Mouse (Mus musculus): ENCODE data around the gene Chrm1. TPM values are rescaled to one million over a fixed set of nuclear protein-coding genes. Genes with fewer than 3 reads are reported as not detected.
"Not testable (repeated sequence)": the region's sequence is repeated elsewhere in the genome, so short reads cannot be mapped to it uniquely, and the experiment has no call there.

Gene Chrm1
- total RNA-seq, 2 experiments from 2014 or later, result not detected

DNA sequence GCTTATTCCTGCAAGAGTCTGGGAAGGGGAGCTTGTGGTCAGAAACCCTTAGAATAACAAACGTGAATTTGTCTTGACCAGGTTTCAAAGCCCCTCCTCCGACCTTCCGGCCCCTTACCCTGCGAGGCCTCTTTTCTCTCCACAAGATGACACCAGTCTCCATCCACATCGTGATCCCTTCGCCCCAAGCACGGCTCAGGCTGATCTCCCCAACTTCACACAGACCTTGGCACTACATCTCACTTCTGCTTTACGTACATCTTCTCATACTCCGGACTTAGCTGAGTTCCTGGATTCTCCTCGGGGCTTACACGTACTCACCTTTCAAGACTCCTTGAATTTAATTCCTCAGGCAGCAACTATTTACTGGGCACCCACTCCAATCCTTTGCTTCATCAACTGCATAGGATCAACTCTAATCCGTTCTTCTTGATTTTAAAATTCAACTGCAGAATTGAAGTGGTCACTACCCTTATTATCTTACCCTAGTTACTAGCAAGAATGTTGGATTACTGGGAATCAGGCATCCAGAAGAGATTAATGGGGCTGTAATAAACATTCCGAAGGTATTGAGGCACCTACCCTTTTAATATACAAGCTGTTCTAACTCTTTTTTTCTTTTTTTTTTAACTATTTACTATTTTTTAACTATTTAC lies 50.5 kb downstream of the Chrm1 start:
- peak; percentile 13; the same call in 1 of the 2 replicates for ATAC-seq (replicated peaks; ENCODE audit: low FRiP score, poor library complexity, severe bottlenecking)

DNA sequence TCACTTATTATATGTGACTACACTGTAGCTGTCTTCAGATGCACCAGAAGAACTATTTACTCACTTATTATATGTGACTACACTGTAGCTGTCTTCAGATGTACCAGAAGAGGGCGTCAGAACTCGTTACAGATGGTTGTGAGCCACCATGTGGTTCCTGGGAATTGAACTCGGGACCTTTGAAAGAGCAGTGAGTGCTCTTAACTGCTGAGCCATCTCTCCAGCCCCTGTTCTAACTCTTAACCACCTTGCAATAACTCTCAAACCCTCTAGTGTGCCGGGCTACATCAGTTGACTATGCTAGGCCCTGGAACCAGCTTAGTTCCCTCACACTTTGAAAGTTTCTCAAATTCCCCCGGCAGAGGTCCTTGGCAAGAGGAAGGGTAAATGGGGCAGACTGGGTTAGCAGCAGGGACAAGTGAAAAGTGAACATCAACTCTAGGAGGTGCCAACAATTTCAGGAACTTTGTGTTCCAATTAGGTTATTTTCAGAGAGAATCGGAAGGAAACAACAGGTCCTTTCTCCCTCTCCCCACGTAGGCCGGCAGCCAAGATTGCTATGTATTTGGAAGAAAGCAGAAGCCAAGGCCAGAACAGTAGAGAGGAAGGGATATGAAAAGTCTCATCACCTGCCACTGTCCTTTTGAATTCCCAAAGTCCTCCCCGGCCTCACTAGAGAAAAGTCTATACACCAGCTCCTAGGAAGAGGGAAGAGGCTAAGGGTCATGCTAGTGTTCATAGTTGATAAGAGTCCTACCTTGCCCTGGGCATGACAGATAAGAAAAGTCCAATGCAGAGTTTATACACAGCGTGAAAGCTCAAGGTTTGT lies 51.3 kb downstream of the Chrm1 start:
- ATAC-seq (replicated peaks; ENCODE audit: low FRiP score, poor library complexity, severe bottlenecking), result peak; percentile 67

DNA sequence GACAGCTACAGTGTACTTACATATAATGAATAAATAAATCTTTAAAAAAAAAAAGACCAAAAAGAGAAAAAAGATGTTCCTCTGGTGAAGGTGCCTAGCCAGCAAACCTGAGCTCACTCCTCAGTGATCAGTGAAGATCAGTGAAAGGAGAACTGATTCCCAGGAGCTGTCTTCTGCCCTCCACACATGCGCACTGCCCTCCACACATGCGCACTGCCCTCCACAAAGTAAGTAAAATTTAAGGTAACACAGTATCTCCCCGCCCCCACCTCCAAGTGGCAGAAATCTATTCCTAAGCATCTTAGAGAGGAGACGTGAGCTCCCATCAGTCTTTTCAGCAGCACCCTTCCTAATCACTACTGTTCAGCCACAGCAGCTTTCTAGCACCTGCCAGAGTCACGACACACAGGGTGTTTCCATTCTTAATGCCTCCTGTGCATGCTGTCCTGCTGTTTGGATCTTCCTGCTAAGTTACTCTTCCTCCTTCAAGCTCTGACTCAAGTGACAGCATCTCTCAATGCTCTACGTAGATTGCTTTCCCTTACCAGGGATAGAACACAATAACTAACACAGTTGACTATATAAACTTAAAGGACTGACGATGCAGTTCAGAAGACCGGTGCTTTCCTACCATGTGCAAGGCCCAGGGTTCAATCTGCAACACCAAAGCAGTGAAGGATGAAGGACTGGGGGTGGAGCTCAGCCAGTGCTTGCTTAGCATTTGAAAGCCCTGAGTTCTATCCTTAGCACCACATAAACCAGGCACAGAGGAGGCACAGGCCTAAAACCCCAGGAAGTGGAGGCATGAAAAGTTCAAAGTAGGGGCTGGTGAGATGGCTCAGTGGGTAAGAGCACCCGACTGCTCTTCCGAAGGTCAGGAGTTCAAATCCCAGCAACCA lies 52.5 kb downstream of the Chrm1 start:
- ATAC-seq (replicated peaks; ENCODE audit: low FRiP score, poor library complexity, severe bottlenecking), result peak; percentile 26; the same call in 1 of the 2 replicates

DNA sequence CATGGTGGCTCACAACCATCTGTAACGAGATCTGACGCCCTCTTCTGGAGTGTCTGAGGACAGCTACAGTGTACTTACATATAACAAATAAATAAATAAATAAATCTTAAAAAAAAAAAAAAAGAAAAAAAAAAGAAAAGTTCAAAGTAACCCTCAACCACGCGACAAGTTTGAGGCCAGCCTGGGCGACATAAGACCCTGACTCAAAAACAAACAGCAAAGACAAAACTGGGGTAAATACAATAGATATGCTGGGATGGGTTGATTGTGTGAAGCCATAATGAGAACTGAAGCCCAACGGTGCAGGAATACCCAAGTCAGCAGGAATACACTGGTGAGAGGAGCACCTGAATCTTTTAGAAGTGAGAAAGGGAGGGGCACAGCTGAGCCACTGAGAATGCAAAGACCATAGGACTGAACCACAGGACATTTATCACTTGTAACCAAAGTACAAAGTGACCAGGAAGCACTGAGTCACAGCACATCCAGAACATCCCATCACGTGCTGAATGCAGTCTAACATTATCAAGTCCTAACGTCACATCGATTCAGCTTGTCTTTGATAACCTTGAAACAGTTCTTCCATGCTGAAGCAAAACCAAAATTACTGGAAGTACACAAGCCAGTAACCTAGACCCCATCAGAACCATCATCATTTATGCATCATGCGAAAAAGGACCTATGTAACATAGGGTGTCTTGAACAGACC lies 53.3 kb downstream of the Chrm1 start:
- no peak for ATAC-seq (replicated peaks; ENCODE audit: low FRiP score, poor library complexity, severe bottlenecking)

DNA sequence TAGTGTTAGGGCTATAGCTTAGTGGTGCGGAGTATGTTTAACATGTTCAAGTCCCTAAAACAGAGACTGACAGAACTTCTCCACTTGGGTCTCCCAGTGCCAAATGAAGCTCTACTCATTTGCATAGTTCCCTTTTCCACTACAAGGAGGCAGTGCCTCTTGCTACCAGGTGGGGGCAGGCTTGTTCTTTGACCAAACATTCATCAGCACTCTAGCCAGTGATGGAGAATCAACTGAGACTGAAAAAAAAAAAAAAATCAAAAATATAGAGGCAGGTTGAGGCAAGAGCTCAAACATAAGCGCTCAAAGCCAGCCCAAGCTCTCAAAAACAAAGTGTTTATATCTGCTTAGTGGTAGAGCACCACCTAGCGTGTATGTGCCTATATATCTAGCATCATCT lies 54.8 kb downstream of the Chrm1 start:
- ATAC-seq (replicated peaks; ENCODE audit: low FRiP score, poor library complexity, severe bottlenecking), result peak; percentile 48

DNA sequence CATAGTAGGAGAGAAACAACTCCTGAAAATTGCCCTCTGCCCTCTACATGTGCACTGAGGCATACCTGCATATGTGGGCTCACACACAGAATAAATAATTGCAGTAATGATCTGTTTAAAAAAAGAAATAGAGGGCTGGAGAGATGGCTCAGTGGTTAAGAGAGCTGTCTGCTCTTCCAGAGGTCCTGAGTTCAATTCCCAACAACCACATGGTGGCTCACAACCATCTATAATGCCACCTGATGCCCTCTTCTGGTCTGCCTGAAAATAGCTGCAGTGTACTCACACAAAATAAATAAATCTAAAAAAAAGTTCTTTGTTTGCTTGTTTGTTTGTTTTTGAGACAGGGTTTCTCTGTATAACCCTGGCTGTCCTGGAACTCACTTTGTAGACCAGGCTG lies 55.4 kb downstream of the Chrm1 start:
- ATAC-seq (replicated peaks; ENCODE audit: low FRiP score, poor library complexity, severe bottlenecking), result not testable (repeated sequence)

DNA sequence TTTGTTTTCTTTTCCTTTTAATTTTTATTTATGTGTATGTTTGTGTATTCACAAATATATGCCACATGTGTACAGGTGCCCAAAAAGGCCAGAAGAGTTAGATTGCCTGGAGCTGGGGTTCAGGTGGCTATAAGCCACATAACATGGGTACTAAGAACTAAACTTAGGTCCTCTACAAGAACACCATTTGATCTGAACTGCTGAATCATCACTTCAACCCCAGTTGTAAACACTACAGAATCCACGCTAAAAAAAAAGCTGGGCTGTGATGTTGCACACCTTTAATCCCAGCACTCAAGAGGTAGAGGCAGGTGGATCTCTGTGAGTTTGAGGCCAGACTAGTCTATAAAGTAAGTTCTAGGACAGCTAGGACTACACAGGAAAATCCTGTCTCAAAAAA lies 57.8 kb downstream of the Chrm1 start:
- ATAC-seq (replicated peaks; ENCODE audit: low FRiP score, poor library complexity, severe bottlenecking), result no peak

DNA sequence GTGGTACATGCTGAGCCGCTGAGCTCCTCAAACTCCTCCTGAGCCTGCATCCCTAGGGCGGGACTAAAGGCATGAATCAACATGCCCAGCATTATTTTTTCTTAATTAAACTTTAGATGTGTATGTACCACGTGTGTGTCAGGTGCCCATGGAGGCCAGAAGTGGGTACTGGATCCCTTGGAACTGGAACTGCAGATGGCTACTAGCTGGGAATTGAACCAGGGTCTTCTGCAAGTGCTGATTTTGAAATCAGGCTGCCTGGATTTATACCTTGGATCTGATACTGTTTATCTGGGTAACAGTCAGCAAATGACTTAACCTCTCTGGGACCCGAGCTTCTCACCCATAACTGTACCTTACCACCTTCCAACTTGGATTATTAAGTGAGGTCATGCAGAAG lies 58.4 kb downstream of the Chrm1 start:
- ATAC-seq (replicated peaks; ENCODE audit: low FRiP score, poor library complexity, severe bottlenecking), result no peak

DNA sequence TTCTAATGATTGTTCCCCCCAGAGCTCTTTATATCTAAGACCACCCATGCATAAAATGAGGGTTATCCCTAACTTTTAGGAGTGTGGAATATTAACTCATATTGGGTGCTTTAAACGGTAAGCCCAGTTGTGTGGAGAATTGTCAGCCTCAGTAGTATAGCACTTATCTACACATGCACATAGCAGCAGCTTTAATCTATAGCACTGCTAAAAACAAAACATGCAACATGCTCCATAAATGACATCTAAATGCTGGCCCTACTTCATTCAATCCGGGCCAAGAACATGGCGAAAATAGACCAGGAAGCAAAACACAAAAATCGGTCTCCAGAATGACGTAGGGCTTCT lies 58.9 kb downstream of the Chrm1 start:
- peak; percentile 16 for ATAC-seq (replicated peaks; ENCODE audit: low FRiP score, poor library complexity, severe bottlenecking)

DNA sequence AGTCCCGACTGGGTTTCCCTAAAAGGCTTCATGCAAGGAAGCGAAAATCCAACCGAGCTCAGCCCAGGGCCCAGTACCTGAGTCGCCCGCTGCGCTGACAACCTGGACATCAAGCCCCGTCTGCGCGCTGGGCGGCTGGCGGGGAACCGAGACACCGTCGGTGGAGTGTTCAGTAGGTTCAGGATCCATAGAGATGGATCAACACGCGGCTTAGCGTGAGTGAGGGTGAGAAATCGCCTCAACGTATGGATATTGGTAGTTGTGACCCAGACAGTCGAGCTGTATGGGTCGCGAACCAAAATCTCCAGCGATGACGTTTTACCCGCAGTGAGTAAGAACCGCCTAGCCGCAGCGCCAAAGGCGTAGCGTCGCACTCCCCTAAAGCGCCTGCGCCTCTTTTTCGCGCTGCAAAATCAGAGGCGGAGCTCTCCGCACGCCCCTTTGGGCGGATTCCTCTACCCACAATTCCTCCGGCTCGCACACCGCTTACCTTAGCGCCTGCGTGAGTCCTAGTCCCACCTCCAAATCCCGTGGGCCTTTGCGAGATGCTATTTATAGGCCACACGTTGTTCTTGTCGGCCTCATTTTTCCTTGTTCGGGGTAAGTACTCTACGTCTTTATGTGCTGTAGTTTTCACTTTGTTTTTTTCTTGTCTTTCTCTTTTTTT lies 59.5 kb downstream of the Chrm1 start, which contains the start of gene Slc3a2:
Slc3a2 (minus strand) TSS at position 463 of the 667 bp plus-strand sequence.
- peak; percentile 89 for ATAC-seq (replicated peaks; ENCODE audit: low FRiP score, poor library complexity, severe bottlenecking)

DNA sequence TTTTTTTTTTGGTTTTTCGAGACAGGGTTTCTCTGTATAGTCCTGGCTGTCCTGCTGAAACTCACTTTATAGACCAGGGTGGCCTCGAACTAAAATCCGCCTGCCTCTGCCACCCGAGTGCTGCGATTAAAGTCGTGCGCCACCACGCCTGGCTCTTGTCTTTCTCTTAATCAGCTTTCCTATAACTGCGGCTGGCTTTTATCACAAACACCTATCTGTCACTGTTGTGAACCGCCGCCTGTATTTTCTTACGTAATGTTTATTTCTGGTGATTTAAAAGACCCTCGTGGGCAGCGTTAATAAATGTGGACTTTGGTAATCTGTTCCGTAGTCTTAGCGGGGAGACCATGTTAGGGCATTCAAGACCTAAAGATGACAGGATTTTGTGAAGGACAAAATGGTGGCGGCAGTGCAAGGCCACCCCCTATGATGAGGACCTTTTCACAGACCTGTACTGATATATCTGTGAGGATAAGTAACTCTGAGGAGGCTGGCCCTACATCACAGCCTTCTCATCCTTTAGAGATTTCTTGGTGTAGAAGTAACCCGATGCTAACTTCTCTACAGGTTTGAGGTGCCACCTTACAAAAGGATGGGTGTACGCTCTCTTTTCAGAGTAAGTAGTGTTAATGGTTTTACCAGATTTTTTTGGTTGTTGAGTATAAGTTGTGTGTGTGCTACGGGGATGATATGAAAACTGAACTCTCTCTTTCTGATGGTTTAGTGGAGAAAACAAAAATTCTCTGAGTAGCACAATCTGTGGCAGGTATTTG lies 60.2 kb downstream of the Chrm1 start:
- 0 out of 2 replicates have a peak, but pooled peaks have one; percentile 17 for ATAC-seq (replicated peaks; ENCODE audit: low FRiP score, poor library complexity, severe bottlenecking)

DNA sequence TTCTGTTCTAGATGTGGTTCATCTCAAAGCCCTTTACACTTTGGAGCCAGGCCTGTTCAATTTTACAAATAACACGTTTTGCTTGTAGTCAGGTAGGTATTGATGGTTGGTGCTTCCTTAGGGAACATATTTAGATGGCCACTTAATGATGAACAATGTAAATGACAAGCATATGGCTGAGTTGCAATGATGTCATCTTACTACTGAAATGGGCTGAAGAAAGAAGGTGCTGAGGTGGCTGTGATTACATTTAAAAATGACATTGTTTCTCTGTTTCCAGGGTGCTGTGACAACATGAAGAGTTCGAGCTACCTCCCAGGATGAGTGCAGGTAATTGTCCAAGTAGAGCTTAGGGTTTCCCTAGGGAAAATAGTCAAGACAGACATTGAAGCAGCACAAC lies 60.8 kb downstream of the Chrm1 start:
- ATAC-seq (replicated peaks; ENCODE audit: low FRiP score, poor library complexity, severe bottlenecking), result no peak

DNA sequence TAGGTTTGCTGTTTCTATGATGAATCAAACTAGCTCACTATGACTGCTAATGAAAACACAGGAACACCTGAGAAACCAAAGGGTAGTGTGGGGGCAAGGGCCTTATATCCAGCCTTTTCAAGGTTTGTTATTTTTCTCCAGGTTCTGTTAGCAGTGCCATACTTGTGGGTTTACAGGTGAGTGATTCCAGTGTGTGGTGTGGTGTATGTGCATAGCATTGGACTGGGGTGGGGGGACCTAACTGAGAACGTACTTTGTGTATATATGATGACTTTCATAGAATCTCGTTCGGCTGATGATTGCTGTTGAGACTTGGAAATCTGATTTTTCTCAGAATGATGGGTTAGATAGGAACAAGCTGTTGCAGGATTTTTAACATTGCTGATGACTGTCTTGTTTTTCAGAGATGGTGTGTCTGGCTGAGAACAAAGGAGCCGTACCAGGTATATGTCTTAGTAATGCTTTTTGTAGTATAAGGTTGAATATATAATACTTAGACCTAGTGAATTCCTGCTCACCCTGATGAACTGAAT lies 61.6 kb downstream of the Chrm1 start:
- ATAC-seq (replicated peaks; ENCODE audit: low FRiP score, poor library complexity, severe bottlenecking), result no peak

DNA sequence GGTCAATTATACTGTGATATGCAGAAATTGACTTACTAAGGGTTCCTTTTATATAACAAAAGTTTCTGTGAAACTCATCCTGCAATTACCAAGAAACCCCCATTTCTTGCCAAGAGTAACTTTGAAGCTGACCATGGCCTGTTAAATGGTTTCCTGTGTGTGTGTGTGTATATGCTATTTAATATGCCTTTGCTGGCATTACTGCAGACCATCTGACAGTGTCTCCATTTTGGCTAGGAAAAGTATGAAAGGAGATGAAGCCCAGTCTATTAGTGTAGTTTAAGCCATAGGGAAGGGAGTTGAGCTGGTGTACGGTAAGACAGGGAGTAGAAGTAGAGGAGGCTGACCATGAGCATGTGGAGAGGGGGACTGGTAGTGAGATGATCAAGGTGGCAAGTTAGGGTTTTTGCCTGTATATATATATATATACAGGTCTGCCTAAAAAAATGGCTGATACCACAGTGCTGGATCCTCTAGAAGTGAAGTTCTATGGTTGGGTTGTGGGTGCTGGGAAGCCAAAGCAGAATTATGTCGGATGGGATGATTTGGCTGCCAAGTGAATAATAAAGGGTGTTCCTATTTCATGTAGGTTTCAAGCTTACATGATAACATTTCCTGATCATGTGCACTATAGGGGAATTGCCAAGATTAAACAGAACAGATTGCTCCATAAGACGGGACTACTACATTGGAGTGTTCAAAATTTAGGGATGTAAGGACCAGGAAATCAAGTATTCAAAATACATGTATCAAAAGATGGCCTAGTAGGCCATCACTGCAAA lies 63.2 kb downstream of the Chrm1 start:
- ATAC-seq (replicated peaks; ENCODE audit: low FRiP score, poor library complexity, severe bottlenecking), result no peak

DNA sequence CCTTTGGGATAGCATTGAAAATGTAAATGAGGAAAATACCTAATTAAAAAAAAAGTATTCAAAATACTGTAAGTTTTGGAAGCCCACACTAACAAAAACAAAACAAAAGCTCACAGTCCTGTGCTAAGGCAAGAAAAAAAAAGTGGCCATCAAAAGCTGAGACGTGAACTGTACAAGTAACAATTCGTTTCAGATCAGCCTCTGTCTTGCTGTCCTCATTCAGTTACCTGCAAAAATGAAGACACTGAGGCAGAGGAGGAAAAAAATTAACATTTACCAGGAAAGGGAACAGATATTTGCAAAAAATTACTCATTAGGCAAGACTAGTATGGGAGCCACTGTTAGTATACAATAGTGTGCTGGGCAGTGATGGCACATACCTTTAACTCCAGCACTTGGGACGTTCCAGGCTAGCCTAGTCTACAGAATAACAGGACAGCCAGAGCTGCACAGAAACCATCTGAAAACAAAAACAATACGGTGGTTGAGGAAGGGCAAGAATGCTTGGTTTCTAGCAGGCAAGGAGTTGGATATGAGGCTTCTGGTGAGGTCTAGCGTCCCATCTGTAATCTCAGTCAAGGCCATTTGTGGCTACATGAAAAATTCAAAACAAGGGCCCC lies 64.0 kb downstream of the Chrm1 start:
- no peak for ATAC-seq (replicated peaks; ENCODE audit: low FRiP score, poor library complexity, severe bottlenecking)

DNA sequence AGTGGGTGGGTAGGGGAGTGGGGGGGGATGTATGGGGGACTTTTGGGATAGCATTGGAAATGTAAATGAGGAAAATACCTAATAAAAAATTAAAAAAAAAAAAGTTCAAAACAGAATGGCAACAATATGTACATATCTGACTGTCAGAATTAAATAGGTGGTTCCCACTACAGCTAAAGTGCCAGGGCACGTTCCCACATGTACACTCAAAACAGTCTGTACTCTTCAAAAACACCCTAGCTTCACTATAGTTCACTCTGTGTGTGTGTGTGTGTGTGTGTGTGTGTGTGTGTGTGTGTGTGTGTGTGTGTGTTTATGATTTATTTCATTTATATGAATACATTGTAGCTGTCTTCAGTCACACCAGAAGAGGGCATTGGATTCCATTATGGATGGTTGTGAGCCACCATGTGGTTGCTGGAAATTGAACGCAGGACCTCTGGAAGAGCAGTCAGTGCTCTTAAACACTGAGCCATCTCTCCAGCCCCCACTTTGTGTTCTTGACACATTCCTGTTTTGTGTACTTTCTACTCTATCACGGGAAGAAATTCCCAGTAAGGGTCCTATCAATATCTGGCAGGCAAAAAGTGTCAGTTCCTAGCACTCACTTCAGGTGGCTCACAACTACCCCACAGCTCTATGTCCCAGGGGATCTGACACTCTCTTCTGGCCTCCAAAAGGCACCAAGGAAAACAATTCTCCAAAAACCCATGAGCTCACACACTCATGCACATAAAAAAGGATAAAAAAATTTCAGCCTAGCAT lies 64.9 kb downstream of the Chrm1 start:
- not testable (repeated sequence) for ATAC-seq (replicated peaks; ENCODE audit: low FRiP score, poor library complexity, severe bottlenecking)
